Mouse (Mus musculus): ENCODE data around the gene Pjvk. TPM values are rescaled to one million over a fixed set of nuclear protein-coding genes. Genes with fewer than 3 reads are reported as not detected.
"Not testable (repeated sequence)": the region's sequence is repeated elsewhere in the genome, so short reads cannot be mapped to it uniquely, and the experiment has no call there.

Gene Pjvk
- polyA plus RNA-seq (2012; rRNA removed) = not detected in 2 replicates

DNA sequence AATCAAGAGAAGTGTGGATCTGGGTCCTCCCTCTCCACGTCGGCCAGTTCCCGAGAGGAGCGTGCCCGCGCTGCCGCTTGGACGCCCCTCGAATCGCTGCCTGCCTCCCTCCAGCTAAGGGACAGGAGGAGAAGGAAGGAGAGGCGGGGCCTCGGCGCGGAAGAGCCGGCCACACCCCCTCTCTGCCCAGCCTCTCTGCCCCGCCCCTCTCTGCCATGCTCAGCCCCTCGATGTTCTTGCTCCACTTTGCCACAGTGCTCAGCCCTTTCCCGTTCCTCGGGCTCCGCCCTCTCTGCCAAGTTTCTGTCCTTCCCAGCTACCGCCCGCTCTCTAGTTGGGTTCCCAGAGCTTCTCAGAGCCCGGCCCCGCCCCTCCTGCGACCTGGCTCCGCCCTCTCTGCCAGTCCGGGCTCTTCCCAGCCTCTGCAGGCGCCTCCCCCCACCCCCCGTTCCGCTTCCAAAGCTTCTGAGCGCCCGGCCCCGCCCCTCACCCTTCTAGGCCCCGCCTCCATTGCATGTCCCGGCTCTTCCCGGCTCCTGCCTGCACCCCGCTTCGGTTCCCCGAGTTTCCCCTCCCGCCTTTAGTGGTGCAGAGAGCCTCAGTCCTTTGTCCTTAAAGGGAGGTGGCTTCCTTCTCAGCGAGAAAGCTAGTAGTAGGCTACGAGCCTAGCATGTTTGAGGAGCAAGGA lies at the start of gene Pjvk, which contains the start of gene Prkra:
Gene Pjvk, plus strand, starts transcription at position 594 of the 688 bp plus-strand sequence.
Gene Prkra, minus strand, starts transcription at position 133 of the 688 bp plus-strand sequence.
- DNase-seq (ENCODE audit: low read depth) = no peak

- DNase-seq (ENCODE audit: low read depth) = no peak
These were observed 49.1 kb upstream of the Pjvk start for GRCm38 (mm10) chr2:76599214-76599613.

- no peak for DNase-seq (ENCODE audit: low read depth)
These were observed 46.0 kb upstream of the Pjvk start for GRCm38 (mm10) chr2:76602256-76602655.

GRCm38 (mm10) chr2:76606704-76607103 lies 41.6 kb upstream of the Pjvk start:
- no peak for DNase-seq (ENCODE audit: low read depth)

DNA sequence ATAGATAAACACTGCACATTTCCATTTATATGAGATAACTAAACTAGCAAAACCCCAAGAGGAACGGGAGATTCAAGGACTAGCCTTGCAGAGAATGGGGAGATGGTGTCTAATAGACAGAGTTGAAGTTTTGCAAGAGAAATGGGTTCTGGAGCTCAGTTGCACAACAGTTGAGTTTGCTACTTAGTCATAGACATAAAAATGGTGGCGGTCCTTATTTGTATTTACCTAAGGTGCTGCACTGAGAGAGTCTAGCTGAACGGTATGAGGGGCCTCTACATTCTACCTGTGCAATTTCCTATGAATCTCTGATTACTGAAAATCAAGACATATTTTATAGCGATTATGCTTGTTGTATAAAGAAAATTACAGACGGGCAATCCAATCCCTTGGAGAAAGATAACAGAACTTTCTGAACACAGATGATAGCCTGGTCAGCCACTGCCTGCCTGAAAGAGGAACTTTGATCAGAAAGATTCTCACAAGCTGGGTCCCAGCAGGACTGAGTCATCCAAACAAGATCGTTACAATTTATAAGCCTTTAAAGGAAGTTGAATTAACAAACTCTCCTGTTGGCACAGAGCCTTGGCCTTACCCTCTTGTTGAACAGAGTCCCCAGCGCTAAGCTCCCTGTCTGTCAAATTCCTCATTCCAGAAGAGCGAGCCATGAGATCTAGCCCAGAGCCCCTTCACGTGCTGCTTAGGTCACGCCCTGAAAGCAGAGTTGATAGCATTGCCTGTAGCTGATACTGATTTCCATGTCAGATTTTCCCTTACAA lies 37.8 kb upstream of the Pjvk start:
- no peak for DNase-seq (ENCODE audit: low read depth)

GRCm38 (mm10) chr2:76611996-76612395 lies 36.3 kb upstream of the Pjvk start:
- DNase-seq (ENCODE audit: low read depth) = no peak

GRCm38 (mm10) chr2:76618078-76618477 lies 30.2 kb upstream of the Pjvk start:
- no peak for DNase-seq (ENCODE audit: low read depth)

- DNase-seq (ENCODE audit: low read depth) = no peak
These were observed 28.1 kb upstream of the Pjvk start for GRCm38 (mm10) chr2:76620188-76620587.

- DNase-seq (ENCODE audit: low read depth) = no peak
These were observed 26.6 kb upstream of the Pjvk start for GRCm38 (mm10) chr2:76621724-76622123.

GRCm38 (mm10) chr2:76622316-76622715 lies 26.0 kb upstream of the Pjvk start:
- DNase-seq (ENCODE audit: low read depth) = not testable (repeated sequence)

GRCm38 (mm10) chr2:76630293-76630692 lies 18.0 kb upstream of the Pjvk start:
- DNase-seq (ENCODE audit: low read depth) = no peak

DNA sequence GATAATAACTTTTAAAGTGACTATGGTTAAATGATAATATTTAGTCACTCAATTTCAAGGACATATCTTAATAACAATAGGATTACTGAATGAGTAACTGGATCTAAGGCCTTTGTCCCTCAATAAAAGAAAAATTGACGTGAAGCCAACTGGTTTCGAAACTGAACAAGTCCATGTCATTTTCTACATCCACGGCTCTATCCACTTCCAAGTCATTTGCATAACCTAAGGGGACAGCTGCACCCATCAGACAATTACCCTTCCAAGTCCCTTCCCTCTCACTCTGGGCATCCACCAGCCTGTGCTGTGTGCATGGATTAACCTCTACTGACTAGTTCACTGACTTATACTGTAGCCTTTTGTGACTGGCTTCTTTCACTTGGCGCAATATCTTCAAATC lies 16.7 kb upstream of the Pjvk start:
- no peak for DNase-seq (ENCODE audit: low read depth)

DNA sequence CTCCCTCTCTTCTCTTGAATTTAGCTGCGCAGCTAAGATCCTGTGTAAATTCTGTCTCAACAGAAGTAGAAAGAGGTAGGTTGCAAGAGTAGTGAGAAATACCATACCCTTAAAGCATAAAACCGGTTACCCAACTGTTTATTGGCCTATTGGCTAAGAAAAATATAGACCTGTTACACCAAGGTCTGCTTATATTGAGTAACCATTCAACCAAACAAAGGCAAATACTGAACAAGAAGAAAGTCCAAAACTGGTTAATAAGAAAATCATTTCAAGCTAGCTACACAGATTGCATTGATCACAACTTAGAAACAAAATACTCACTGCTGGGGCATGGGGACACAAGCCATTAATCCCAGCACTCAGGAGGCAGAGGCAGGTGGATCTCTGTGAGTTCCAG lies 8.6 kb upstream of the Pjvk start:
- DNase-seq (ENCODE audit: low read depth) = no peak

GRCm38 (mm10) chr2:76643801-76644200 lies 4.5 kb upstream of the Pjvk start:
- DNase-seq (ENCODE audit: low read depth) = no peak

DNA sequence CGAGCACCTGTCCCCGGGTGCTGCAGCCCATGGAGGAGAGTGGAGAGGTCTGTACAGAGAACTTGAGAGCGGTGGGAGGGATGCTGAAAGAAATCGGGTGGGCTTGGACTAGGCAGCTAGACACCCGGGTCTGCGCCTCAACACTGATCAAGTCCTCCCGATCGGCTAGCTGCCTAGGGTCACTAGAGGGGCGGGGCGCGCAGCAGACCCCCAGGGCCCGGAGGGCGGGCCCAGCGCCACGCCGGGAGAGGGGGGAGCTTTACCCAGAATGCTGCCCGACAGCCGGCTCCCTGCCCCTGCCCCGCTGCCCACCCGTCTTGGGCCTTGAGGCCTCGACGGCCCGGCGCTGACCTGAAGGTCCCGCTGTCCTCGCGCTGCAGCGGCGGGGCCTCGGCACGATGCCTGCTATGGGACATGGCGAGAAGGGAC lies 821 bp upstream of the Pjvk start:
- DNase-seq (ENCODE audit: low read depth) = no peak

GRCm38 (mm10) chr2:76648666-76649141 lies 428 bp downstream of the Pjvk start:
- DNase-seq (ENCODE audit: low read depth) = no peak

- no peak for DNase-seq (ENCODE audit: low read depth)
These were observed 4.8 kb downstream of the Pjvk start for GRCm38 (mm10) chr2:76653070-76653469.

- DNase-seq (ENCODE audit: low read depth) = no peak
These were observed 6.4 kb downstream of the Pjvk start for GRCm38 (mm10) chr2:76654646-76655045.

DNA sequence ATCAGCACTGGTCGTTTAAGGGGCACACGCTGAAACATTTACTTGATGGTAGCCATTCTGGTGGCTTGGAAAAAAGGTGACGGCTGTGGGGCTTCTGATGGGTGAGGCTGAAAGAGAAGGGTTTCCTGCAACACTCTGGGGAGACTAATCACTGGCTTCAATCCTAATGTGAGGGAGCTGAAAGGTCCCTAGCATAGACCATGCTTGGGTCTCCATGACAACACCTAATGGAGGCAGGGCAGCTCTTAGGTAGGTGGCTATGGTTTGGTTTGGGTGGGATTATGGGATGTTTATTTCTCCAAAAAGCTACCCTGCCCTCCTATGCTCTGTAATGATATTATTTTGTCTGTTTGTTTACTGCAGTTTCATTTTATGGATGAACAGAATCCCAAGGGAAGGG lies 7.2 kb downstream of the Pjvk start:
- no peak for DNase-seq (ENCODE audit: low read depth)

GRCm38 (mm10) chr2:76655982-76656381 lies 7.7 kb downstream of the Pjvk start:
- DNase-seq (ENCODE audit: low read depth) = no peak

DNA sequence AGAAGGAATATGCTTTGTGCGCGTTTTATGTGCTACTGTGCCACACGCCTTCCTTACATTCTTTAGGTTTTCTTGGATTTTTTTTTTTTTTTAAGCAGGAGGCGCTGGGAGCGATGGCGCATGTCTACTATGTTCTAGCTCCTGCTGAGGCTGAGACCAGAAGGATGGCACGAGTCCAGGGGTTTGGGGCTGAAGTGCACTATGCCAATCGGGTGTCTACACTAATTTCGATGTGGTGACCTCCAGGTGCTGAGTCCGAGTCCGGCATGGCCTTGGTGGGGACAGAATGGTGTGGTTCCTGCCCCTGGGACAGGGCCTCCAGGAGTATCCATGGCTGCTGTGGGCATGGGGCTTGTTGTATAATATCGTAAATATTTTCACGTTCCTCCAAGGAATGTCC lies 10.3 kb downstream of the Pjvk start:
- no peak for DNase-seq (ENCODE audit: low read depth)

DNA sequence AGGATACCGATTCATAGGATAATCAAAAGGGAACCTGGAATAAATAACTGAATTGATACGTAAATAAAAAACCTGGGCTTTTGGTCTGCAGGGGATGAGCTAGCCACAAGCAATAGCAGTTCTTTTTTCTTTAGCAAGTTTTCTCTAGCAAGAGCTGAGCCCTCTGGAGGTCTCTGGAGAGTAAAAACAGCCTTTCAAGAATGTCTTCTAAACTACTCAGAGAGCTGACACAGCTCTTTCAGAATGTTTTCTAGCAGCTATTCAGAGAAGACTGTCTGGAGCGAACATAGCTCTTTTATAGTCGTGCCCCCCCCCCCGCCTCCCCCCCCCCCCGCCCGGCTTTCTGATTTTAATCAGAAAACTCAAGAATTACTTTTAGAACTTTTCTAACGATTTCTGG lies 11.1 kb downstream of the Pjvk start:
- no peak for DNase-seq (ENCODE audit: low read depth)

GRCm38 (mm10) chr2:76665531-76665930 lies 17.3 kb downstream of the Pjvk start:
- DNase-seq (ENCODE audit: low read depth) = no peak
